Mouse (Mus musculus) kidney, embryonic 14.5 days (tissue): ENCODE data around the gene Stk11ip. TPM values are rescaled to one million over a fixed set of nuclear protein-coding genes. Genes with fewer than 3 reads are reported as not detected.

Source experiments
- ATAC-seq: fragments of 200-750 bp; cut with Nextera tagmentation; 2 replicates; pipeline ENCODE4 v1.8.0; 2017; ENCODE audit warnings: moderate number of reproducible peaks, mild to moderate bottlenecking, moderate TSS enrichment, moderate library complexity; ENCODE audit not compliant: low FRiP score, low TSS enrichment
- H3K27ac ChIP-seq: fragments of 300-500 bp; sonication (generic); 2 replicates; pipeline ENCODE4 v1.5.1; 2014; ENCODE audit warnings: low read depth, mild to moderate bottlenecking, low read length, moderate library complexity, mixed read lengths
- H3K27me3 ChIP-seq: fragments of 300-500 bp; sonication (generic); 2 replicates; pipeline ENCODE4 v1.6.1; 2014; ENCODE audit warnings: mild to moderate bottlenecking, low read length; ENCODE audit not compliant: control insufficient read depth, insufficient read depth
- H3K36me3 ChIP-seq: fragments of 300-500 bp; sonication (generic); 2 replicates; pipeline ENCODE4 v1.6.1; 2014; ENCODE audit warnings: low read length, mixed read lengths; ENCODE audit not compliant: control insufficient read depth, insufficient read depth
- H3K4me1 ChIP-seq: fragments of 300-500 bp; sonication (generic); 2 replicates; pipeline ENCODE4 v1.6.1; 2014; ENCODE audit warnings: low read length, mixed read lengths; ENCODE audit not compliant: control insufficient read depth, insufficient read depth
- H3K4me2 ChIP-seq: fragments of 300-500 bp; sonication (generic); replicated peaks from 2 replicates; pipeline ENCODE4 v1.6.1; 2014; ENCODE audit warnings: low read depth, mild to moderate bottlenecking, low read length
- H3K4me3 ChIP-seq: fragments of 300-500 bp; sonication (generic); 2 replicates; pipeline ENCODE4 v1.5.1; 2014; ENCODE audit warnings: mild to moderate bottlenecking, low read length
- H3K9ac ChIP-seq: fragments of 300-500 bp; sonication (generic); 2 replicates; pipeline ENCODE4 v1.6.1; 2014; ENCODE audit warnings: low read depth, mild to moderate bottlenecking, low read length, moderate library complexity
- H3K9me3 ChIP-seq: fragments of 300-500 bp; sonication (generic); 2 replicates; pipeline ENCODE4 v1.6.1; 2016; ENCODE audit warnings: low read length; ENCODE audit not compliant: control insufficient read depth
- WGBS: fragments of 180-500 bp; shearing (Covaris S2); extraction: QIAGEN DNeasy Blood & Tissue Kit; methylation state at CpG from one replicate; pipeline ENCODE4 v1.1.7; 2014; 5-methylcytosine and 5-hydroxymethylcytosine counted together
- polyA plus RNA-seq: library from polyadenylated mRNA; unstranded; fragments of >200 nt; fragmentation: Nextera tagmentation; extraction: Ambion mirVana; gene quantifications from 2 replicates; pipeline ENCODE4 v1.2.1, GENCODE M21; 2014

The Stk11ip gene
- polyA plus RNA-seq, 1 experiment from 2014 or later = 22.0 TPM

GRCm38 (mm10) chr1:75557041-75557440 lies 35.7 kb downstream of the Stk11ip start:
- no peak overlapping the region for H3K27ac ChIP-seq
- no peak for ATAC-seq
- no peaks in the 10 kb centered on the region for H3K9me3 ChIP-seq
- no peaks in the 10 kb centered on the region for H3K27me3 ChIP-seq
- no peak overlapping the region for H3K4me2 ChIP-seq
- WGBS = 96% methylated on average over 7 of the region's 7 CpGs
- H3K9ac ChIP-seq = no peak overlapping the region
- peaks cover 51% of the 10 kb centered on the region for H3K36me3 ChIP-seq
- peaks cover 6% of the 10 kb centered on the region; the same call in 1 of the 2 replicates for H3K4me1 ChIP-seq
- H3K4me3 ChIP-seq = no peak overlapping the region

- Histone ChIP-seq H3K4me2 (no peak overlapping the region), H3K4me3 (no peak overlapping the region), H3K9ac (no peak overlapping the region), H3K36me3 (peaks cover 36% of the 10 kb centered on the region), H3K27ac (peak overlapping the region; percentile 62; the same call in 1 of the 2 replicates), H3K4me1 (peaks cover 6% of the 10 kb centered on the region; the same call in 1 of the 2 replicates), H3K27me3 (no peaks in the 10 kb centered on the region), H3K9me3 (no peaks in the 10 kb centered on the region)
- 80% methylated on average over 18 of the region's 18 CpGs for WGBS
- ATAC-seq = 0 out of 2 replicates have a peak, but pooled peaks have one; percentile 8
These were observed 37.3 kb downstream of the Stk11ip start for GRCm38 (mm10) chr1:75558388-75559178.

GRCm38 (mm10) chr1:75559212-75559925 lies 38.0 kb downstream of the Stk11ip start:
- Histone ChIP-seq H3K27ac (peak overlapping the region; percentile 62; the same call in 1 of the 2 replicates), H3K36me3 (peaks cover 30% of the 10 kb centered on the region; the same call in 1 of the 2 replicates), H3K4me1 (peaks cover 6% of the 10 kb centered on the region; the same call in 1 of the 2 replicates), H3K4me3 (no peak overlapping the region), H3K9me3 (no peaks in the 10 kb centered on the region), H3K4me2 (peak overlapping the region; percentile 32), H3K9ac (peak overlapping the region; percentile 18; the same call in 1 of the 2 replicates), H3K27me3 (no peaks in the 10 kb centered on the region)
- peak; percentile 94 for ATAC-seq
- WGBS = 6% methylated on average over 17 of the region's 17 CpGs

DNA sequence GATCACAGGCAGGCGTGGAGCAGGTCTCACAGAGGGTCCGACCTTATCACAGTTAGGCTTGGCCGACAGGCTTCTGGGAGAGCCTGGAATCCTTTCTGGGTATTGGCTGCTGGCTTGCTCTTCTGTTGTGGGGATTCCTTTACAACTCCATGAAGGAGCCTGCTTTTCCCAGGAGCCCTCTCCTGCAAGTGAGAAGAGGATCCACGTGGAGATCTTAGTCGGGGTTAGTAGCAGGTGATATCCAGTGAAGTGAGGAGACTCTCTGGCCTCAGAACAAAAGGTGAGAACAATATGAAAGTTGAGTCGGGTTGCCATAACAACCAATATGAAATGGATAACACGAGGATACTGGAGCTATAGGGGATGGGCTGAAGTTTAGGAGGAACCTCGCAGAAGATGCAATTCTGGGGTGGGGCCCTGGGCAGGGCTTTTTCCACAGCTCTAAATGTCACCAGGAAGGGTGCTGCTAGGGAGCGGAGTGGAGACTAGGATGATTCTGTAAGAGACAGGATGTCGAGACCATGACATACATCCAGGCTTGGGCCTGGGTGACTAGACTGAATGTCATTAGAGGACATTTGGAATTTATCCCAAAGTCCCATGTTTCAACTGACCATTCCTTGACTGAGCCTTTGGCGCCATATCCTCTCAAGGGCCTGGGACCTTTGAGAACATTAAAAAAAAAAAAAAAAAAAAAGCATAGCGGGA lies 39.0 kb downstream of the Stk11ip start:
- peaks cover 20% of the 10 kb centered on the region; the same call in 1 of the 2 replicates for H3K36me3 ChIP-seq
- WGBS = 84% methylated on average over 12 of the region's 12 CpGs
- peaks cover 6% of the 10 kb centered on the region; the same call in 1 of the 2 replicates for H3K4me1 ChIP-seq
- H3K4me3 ChIP-seq = no peak overlapping the region
- H3K9me3 ChIP-seq = no peaks in the 10 kb centered on the region
- no peak overlapping the region for H3K4me2 ChIP-seq
- no peaks in the 10 kb centered on the region for H3K27me3 ChIP-seq
- no peak overlapping the region for H3K27ac ChIP-seq
- no peak overlapping the region for H3K9ac ChIP-seq
- no peak for ATAC-seq

DNA sequence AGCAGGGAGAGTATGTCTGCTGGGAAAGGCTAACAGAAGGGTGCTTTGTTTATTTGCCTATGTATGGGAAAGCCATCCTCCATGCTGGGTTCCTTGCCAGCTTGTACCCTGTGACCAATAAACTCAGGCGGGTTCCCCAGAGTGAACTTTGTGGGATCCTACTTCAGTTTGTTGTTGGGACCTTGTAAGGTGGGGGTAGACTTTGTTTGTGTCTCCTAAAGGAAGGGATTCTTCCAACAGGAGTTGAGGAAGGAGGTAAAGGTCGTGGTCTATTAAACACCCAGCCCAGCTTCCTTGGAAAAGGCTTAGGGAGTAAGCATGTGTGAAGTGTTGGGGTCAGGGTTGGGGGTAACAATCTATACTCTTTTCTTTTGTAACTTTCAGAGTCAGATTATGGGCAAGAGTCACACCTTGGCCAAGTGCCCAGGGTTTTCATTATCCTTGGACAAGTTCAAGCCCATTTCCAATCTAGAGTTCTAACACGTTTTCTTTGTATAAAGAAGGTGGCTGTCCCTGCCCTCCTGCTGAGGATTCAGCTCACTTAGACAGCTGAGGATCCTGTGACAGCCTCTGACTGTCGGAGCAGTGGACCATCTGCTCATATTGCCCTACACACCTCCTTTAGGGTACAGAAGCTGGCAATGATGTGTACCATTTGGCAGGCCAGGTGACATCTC lies 40.0 kb downstream of the Stk11ip start:
- H3K9ac ChIP-seq = no peak overlapping the region
- H3K4me3 ChIP-seq = no peak overlapping the region
- no peaks in the 10 kb centered on the region for H3K9me3 ChIP-seq
- H3K36me3 ChIP-seq = peaks cover 17% of the 10 kb centered on the region; the same call in 1 of the 2 replicates
- H3K27me3 ChIP-seq = no peaks in the 10 kb centered on the region
- no peak overlapping the region for H3K4me2 ChIP-seq
- ATAC-seq = no peak
- peaks cover 6% of the 10 kb centered on the region; the same call in 1 of the 2 replicates for H3K4me1 ChIP-seq
- WGBS = 30% methylated on average over 4 of the region's 4 CpGs
- H3K27ac ChIP-seq = no peak overlapping the region

DNA sequence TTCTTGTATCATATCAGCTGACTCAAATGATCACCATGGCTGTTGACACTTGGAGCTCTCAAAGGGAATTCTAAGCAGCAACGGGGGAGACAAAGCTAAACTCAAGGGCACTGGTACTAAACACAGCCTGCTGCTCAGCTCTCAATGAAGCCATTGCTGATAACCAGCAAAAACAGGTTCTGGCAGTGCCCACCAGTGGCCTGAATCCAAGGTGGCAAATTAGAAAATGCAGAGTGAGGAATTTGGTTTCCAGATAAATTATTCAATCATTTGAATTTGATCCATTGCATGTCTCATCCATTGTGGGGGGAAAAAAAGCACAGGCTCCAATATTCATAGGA lies 40.5 kb downstream of the Stk11ip start:
- no peak for ATAC-seq
- Histone ChIP-seq H3K4me3 (no peak overlapping the region), H3K27ac (no peak overlapping the region), H3K27me3 (no peaks in the 10 kb centered on the region), H3K9ac (no peak overlapping the region), H3K4me2 (no peak overlapping the region), H3K36me3 (peaks cover 12% of the 10 kb centered on the region; the same call in 1 of the 2 replicates), H3K9me3 (no peaks in the 10 kb centered on the region), H3K4me1 (peaks cover 6% of the 10 kb centered on the region; the same call in 1 of the 2 replicates)
- WGBS = 50% methylated on average over 1 of the region's 1 CpGs

DNA sequence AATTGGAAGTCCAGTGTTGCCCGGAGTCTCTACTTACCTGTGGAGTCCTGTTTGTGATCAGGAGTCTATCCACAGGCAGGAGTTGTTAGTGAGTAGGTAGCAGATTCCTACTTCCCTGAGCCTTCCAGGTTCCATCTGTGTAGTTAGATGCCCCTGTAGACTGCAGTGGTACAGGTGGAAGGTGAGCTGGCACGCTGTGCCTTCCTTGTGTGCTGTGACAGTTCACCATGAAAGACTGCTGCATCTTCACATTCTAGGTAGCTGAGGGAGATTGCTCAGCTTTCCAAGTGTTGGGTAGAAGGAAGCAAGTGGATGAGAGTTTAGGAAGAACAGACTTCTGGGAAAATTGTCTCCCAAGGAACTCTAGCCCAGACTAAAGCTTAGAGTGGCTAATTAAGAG lies 42.8 kb downstream of the Stk11ip start:
- Histone ChIP-seq H3K4me3 (no peak overlapping the region), H3K9ac (no peak overlapping the region), H3K9me3 (no peaks in the 10 kb centered on the region), H3K27ac (no peak overlapping the region), H3K36me3 (no peaks in the 10 kb centered on the region), H3K4me1 (peaks cover 3% of the 10 kb centered on the region; the same call in 1 of the 2 replicates), H3K4me2 (no peak overlapping the region), H3K27me3 (no peaks in the 10 kb centered on the region)
- 88% methylated on average over 2 of the region's 2 CpGs for WGBS
- no peak for ATAC-seq

- Histone ChIP-seq H3K9ac (no peak overlapping the region), H3K9me3 (no peaks in the 10 kb centered on the region), H3K4me1 (no peaks in the 10 kb centered on the region), H3K4me2 (no peak overlapping the region), H3K4me3 (no peak overlapping the region), H3K27me3 (no peaks in the 10 kb centered on the region), H3K27ac (no peak overlapping the region), H3K36me3 (no peaks in the 10 kb centered on the region)
- WGBS = 72% methylated on average over 5 of the region's 5 CpGs
- no peak for ATAC-seq
These were observed 43.6 kb downstream of the Stk11ip start for GRCm38 (mm10) chr1:75564916-75565315.
